9 mouse cellular contexts compared by ENCODE assay signal in the genomic region with DNA sequence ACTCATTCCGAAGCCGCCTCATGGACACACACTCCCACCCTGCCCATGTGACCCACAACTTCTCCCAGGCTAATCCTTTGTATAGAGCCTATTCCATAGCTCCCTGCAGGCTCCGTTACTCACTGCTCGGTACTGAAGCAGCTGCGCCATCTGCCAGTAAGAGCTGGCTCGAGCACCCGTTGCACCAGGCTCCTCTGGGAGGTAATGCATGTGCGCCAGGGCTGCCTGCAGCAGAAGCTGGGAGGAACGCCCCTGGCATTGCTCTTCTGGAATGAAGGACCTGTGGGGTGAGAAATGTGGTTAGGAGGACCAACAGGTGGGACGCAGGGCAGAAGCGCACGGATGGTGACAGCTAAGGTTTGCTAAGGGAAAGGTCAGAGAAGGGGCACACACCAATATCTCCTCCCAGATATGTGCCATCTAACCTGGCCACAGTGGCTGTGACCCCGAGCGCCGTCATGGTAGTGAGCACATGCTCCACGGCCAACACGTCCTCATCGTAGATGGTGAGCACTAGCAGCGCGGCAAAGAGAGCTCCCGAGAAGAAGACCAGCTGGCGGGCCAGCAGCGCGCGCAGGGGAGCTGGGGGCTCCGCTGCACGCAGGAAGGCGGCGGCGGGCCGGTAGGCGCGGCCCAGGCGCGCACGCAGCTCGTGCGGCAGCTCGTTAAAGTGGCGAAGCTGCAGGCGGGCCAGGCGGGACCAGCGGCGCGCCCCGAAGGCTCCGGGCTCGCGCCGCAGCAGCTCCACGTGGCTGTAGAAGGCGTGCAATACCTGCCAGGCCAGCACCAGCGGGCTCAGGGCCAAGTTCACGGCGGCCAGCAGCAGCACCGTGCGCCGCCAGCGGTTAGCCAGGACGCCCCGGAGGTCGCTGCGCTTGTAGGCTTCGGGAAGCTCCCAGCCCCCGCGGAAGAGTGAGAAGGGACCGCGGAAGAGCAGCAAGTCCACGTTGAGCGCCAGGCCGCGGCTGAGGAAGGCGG. TPM values are rescaled to one million over a fixed set of nuclear protein-coding genes. Genes with fewer than 3 reads are reported as not detected.
DNase-seq lines count a peak whose midpoint lies in the region; ATAC-seq lines count a peak whose summit lies in the region.
"Had no signal": no experiment of that assay in that cellular context is flagged by ENCODE, and none has a peak within 500 bp of the region (broad histone marks: within the 10 kb centered on the region; RNA-seq: fewer than 3 reads in every experiment).

No protein-coding gene starts in this region.

- peak; percentile 8 for ATAC-seq in granulocyte monocyte progenitor cell, adult 5-6 weeks (replicated peaks; ENCODE audit: poor library complexity, severe bottlenecking)
- peak; percentile 47 for ATAC-seq in stomach, embryonic 15.5 days (ENCODE audit: insufficient read depth, low FRiP score, low read depth)

- peak; percentile 96 for DNase-seq in heart, adult 11 months
- DNase-seq in heart, adult 8-10 months (ENCODE audit: low spot score) = no peak
- DNase-seq in embryo, embryonic 10 days (ENCODE audit: low spot score) = peak; percentile 75
- DNase-seq in kidney, adult 11 months = peak; percentile 72
- peak; percentile 74 for DNase-seq in limb, embryonic 10.5 days (ENCODE audit: low spot score)
- peak; percentile 65 for DNase-seq in midbrain, embryonic 10.5 days (ENCODE audit: low spot score)

- no peaks in the 10 kb centered on the region for H3K36me3 ChIP-seq in limb, embryonic 10.5 days
- no peaks in the 10 kb centered on the region for H3K36me3 ChIP-seq in midbrain, embryonic 10.5 days
- H3K36me3 ChIP-seq in stomach, embryonic 15.5 days = no peaks in the 10 kb centered on the region

- H3K27ac ChIP-seq in limb, embryonic 10.5 days = peak overlapping the region; percentile 87
- peak overlapping the region; percentile 78 for H3K27ac ChIP-seq in midbrain, embryonic 10.5 days (replicated peaks)
- peak overlapping the region; percentile 65 for H3K27ac ChIP-seq in stomach, embryonic 15.5 days

- H3K4me2 ChIP-seq in stomach, embryonic 15.5 days = peak overlapping the region; percentile 99

- H3K9me3 ChIP-seq in limb, embryonic 10.5 days (replicated peaks) = no peaks in the 10 kb centered on the region
- H3K9me3 ChIP-seq in midbrain, embryonic 10.5 days (replicated peaks) = no peaks in the 10 kb centered on the region
- H3K9me3 ChIP-seq in stomach, embryonic 15.5 days = no peaks in the 10 kb centered on the region

- peak overlapping the region; percentile 33 for H3K9ac ChIP-seq in stomach, embryonic 15.5 days

- peak overlapping the region; percentile 62 for H3K4me3 ChIP-seq in limb, embryonic 10.5 days
- H3K4me3 ChIP-seq in midbrain, embryonic 10.5 days = peak overlapping the region; percentile 61
- peak overlapping the region; percentile 50 for H3K4me3 ChIP-seq in stomach, embryonic 15.5 days (replicated peaks)

- 2% methylated on average over 73 of the region's 73 CpGs for WGBS in limb, embryonic 10.5 days
- WGBS in midbrain, embryonic 10.5 days = 1% methylated on average over 73 of the region's 73 CpGs
- under 1% methylated on average over 73 of the region's 73 CpGs for WGBS in stomach, embryonic 15.5 days

- H3K4me1 ChIP-seq in limb, embryonic 10.5 days = peaks cover 59% of the 10 kb centered on the region
- peaks cover 55% of the 10 kb centered on the region for H3K4me1 ChIP-seq in midbrain, embryonic 10.5 days
- H3K4me1 ChIP-seq in stomach, embryonic 15.5 days = peaks cover 23% of the 10 kb centered on the region

- peaks cover 45% of the 10 kb centered on the region for H3K27me3 ChIP-seq in limb, embryonic 10.5 days (ENCODE audit: low read depth, poor library complexity, severe bottlenecking)
- peaks cover 68% of the 10 kb centered on the region for H3K27me3 ChIP-seq in midbrain, embryonic 10.5 days (ENCODE audit: low read depth, poor library complexity, severe bottlenecking)
- peaks cover 28% of the 10 kb centered on the region for H3K27me3 ChIP-seq in stomach, embryonic 15.5 days (replicated peaks)
- H3K27me3 ChIP-seq: CH12.LX had no signal

RNA-seq across cellular contexts. Expression of gene Atg9b, which starts 4.4 kb away (rescaled TPM):
- total RNA-seq in heart, adult 8-10 months (2022) = 1 to 10 TPM in 2 of 4 experiments, under 1 TPM in 2; 0.73 to 1.7 (median 1.1) TPM
- 1.8 and 4.0 TPM in 2 replicates for total RNA-seq in granulocyte monocyte progenitor cell, adult 5-6 weeks (2014; fragmentation: Nextera tagmentation)
- total RNA-seq in granulocyte monocyte progenitor cell, adult 5-6 weeks (2017) = 4.0 and 5.3 TPM in 2 replicates
- polyA plus RNA-seq in limb, embryonic 10.5 days (2016; fragmentation: Nextera tagmentation; extraction: Ambion mirVana) = 1.4 and 2.1 TPM in 2 replicates
- polyA plus RNA-seq in midbrain, embryonic 10.5 days (2016; fragmentation: Nextera tagmentation; extraction: Ambion mirVana) = 0.31 and 0.72 TPM in 2 replicates
- 2.0 and 2.5 TPM in 2 replicates for polyA plus RNA-seq in stomach, embryonic 15.5 days (2015; fragmentation: Nextera tagmentation; extraction: Ambion mirVana)

RNA-seq across cellular contexts. Expression of gene Abcb8, which starts 5.9 kb away (rescaled TPM):
- 100 to 1,000 TPM in 2 of 4 experiments, 10 to 100 TPM in 2; 96.5 to 106 (median 101) TPM for total RNA-seq in heart, adult 8-10 months (2022)
- 17.6 and 56.8 TPM in 2 replicates for total RNA-seq in granulocyte monocyte progenitor cell, adult 5-6 weeks (2014; fragmentation: Nextera tagmentation)
- total RNA-seq in granulocyte monocyte progenitor cell, adult 5-6 weeks (2017) = 14.4 and 23.9 TPM in 2 replicates
- polyA plus RNA-seq in limb, embryonic 10.5 days (2016; fragmentation: Nextera tagmentation; extraction: Ambion mirVana) = 56.6 and 56.7 TPM in 2 replicates
- polyA plus RNA-seq in midbrain, embryonic 10.5 days (2016; fragmentation: Nextera tagmentation; extraction: Ambion mirVana) = 62.9 and 64.6 TPM in 2 replicates
- polyA plus RNA-seq in stomach, embryonic 15.5 days (2015; fragmentation: Nextera tagmentation; extraction: Ambion mirVana) = 49.9 and 59.5 TPM in 2 replicates

RNA-seq across cellular contexts. Expression of gene Nos3, which starts 22.9 kb away (rescaled TPM):
- total RNA-seq in heart, adult 8-10 months (2022) = 10 to 100 TPM; 21.4 to 26.9 (median 23.8) TPM
- total RNA-seq in granulocyte monocyte progenitor cell, adult 5-6 weeks (2014; fragmentation: Nextera tagmentation) = 0.56 TPM in 1 of 2 replicates, not detected in the other
- not detected in 2 replicates for total RNA-seq in granulocyte monocyte progenitor cell, adult 5-6 weeks (2017)
- 8.4 and 8.9 TPM in 2 replicates for polyA plus RNA-seq in limb, embryonic 10.5 days (2016; fragmentation: Nextera tagmentation; extraction: Ambion mirVana)
- polyA plus RNA-seq in midbrain, embryonic 10.5 days (2016; fragmentation: Nextera tagmentation; extraction: Ambion mirVana) = 7.9 and 9.3 TPM in 2 replicates
- polyA plus RNA-seq in stomach, embryonic 15.5 days (2015; fragmentation: Nextera tagmentation; extraction: Ambion mirVana) = 6.8 and 8.3 TPM in 2 replicates

RNA-seq across cellular contexts. Expression of gene Asic3, which starts 25.6 kb away (rescaled TPM):
- under 1 TPM in 1 of 4 experiments, not detected in 3; 0.16 TPM for total RNA-seq in heart, adult 8-10 months (2022)
- total RNA-seq in granulocyte monocyte progenitor cell, adult 5-6 weeks (2014; fragmentation: Nextera tagmentation) = not detected in 2 replicates
- total RNA-seq in granulocyte monocyte progenitor cell, adult 5-6 weeks (2017) = not detected in 2 replicates
- polyA plus RNA-seq in limb, embryonic 10.5 days (2016; fragmentation: Nextera tagmentation; extraction: Ambion mirVana) = 0.13 and 0.30 TPM in 2 replicates
- 0.19 and 0.31 TPM in 2 replicates for polyA plus RNA-seq in midbrain, embryonic 10.5 days (2016; fragmentation: Nextera tagmentation; extraction: Ambion mirVana)
- 0.18 TPM in 1 of 2 replicates, not detected in the other for polyA plus RNA-seq in stomach, embryonic 15.5 days (2015; fragmentation: Nextera tagmentation; extraction: Ambion mirVana)

RNA-seq across cellular contexts. Expression of gene Cdk5, which starts 35.8 kb away (rescaled TPM):
- 10 to 100 TPM; 17.3 to 23.7 (median 19.1) TPM for total RNA-seq in heart, adult 8-10 months (2022)
- 24.4 and 36.9 TPM in 2 replicates for total RNA-seq in granulocyte monocyte progenitor cell, adult 5-6 weeks (2014; fragmentation: Nextera tagmentation)
- total RNA-seq in granulocyte monocyte progenitor cell, adult 5-6 weeks (2017) = 20.7 and 22.4 TPM in 2 replicates
- 37.2 and 48.5 TPM in 2 replicates for polyA plus RNA-seq in limb, embryonic 10.5 days (2016; fragmentation: Nextera tagmentation; extraction: Ambion mirVana)
- polyA plus RNA-seq in midbrain, embryonic 10.5 days (2016; fragmentation: Nextera tagmentation; extraction: Ambion mirVana) = 49.0 and 61.6 TPM in 2 replicates
- polyA plus RNA-seq in stomach, embryonic 15.5 days (2015; fragmentation: Nextera tagmentation; extraction: Ambion mirVana) = 37.3 and 41.2 TPM in 2 replicates
